Mouse (Mus musculus): ENCODE results near the gene Mep1a. TPM values are rescaled to one million over a fixed set of nuclear protein-coding genes. Genes with fewer than 3 reads are reported as not detected.

The Mep1a gene
- polyA plus RNA-seq, 1 experiment from 2014 or later = not detected

GRCm38 (mm10) chr17:43459737-43460230 lies 42.8 kb downstream of the Mep1a start:
- H3K4me3 ChIP-seq (replicated peaks; ENCODE audit: low read length) = no peak overlapping the region
- H3K9ac ChIP-seq (replicated peaks; ENCODE audit: low read depth, low read length) = no peak overlapping the region
- H3K9me3 ChIP-seq (ENCODE audit: control insufficient read depth, low read length) = no peaks in the 10 kb centered on the region
- peak; percentile 18; the same call in 1 of the 2 replicates for ATAC-seq
- no peak overlapping the region for H3K4me2 ChIP-seq (ENCODE audit: low read length)
- H3K27ac ChIP-seq (ENCODE audit: low read length) = no peak overlapping the region
- peaks cover 9% of the 10 kb centered on the region for H3K4me1 ChIP-seq (replicated peaks; ENCODE audit: control insufficient read depth, insufficient read depth, low read length)
- no peaks in the 10 kb centered on the region for H3K27me3 ChIP-seq (replicated peaks; ENCODE audit: control insufficient read depth, insufficient read depth, low read length)
- WGBS = 84% methylated on average over 12 of the region's 12 CpGs
- H3K36me3 ChIP-seq (ENCODE audit: control insufficient read depth, insufficient read depth) = no peaks in the 10 kb centered on the region

- H3K9ac ChIP-seq (replicated peaks; ENCODE audit: low read depth, low read length) = no peak overlapping the region
- H3K4me3 ChIP-seq (replicated peaks; ENCODE audit: low read length) = no peak overlapping the region
- WGBS = 11% methylated on average over 9 of the region's 9 CpGs
- H3K36me3 ChIP-seq (ENCODE audit: control insufficient read depth, insufficient read depth) = no peaks in the 10 kb centered on the region
- H3K27me3 ChIP-seq (replicated peaks; ENCODE audit: control insufficient read depth, insufficient read depth, low read length) = no peaks in the 10 kb centered on the region
- H3K27ac ChIP-seq (ENCODE audit: low read length) = no peak overlapping the region
- peaks cover 9% of the 10 kb centered on the region for H3K4me1 ChIP-seq (replicated peaks; ENCODE audit: control insufficient read depth, insufficient read depth, low read length)
- H3K9me3 ChIP-seq (ENCODE audit: control insufficient read depth, low read length) = no peaks in the 10 kb centered on the region
- ATAC-seq = peak; percentile 54
- no peak overlapping the region for H3K4me2 ChIP-seq (ENCODE audit: low read length)
Observed at GRCm38 (mm10) chr17:43458598-43458997, 44.0 kb downstream of the Mep1a start.

GRCm38 (mm10) chr17:43451216-43451615 lies 51.4 kb downstream of the Mep1a start:
- no peak overlapping the region for H3K27ac ChIP-seq (ENCODE audit: low read length)
- no peaks in the 10 kb centered on the region for H3K36me3 ChIP-seq (ENCODE audit: control insufficient read depth, insufficient read depth)
- ATAC-seq = no peak
- no peak overlapping the region for H3K4me2 ChIP-seq (ENCODE audit: low read length)
- H3K27me3 ChIP-seq (replicated peaks; ENCODE audit: control insufficient read depth, insufficient read depth, low read length) = no peaks in the 10 kb centered on the region
- H3K4me3 ChIP-seq (replicated peaks; ENCODE audit: low read length) = no peak overlapping the region
- no peaks in the 10 kb centered on the region for H3K4me1 ChIP-seq (replicated peaks; ENCODE audit: control insufficient read depth, insufficient read depth, low read length)
- 90% methylated on average over 1 of the region's 1 CpGs for WGBS
- no peaks in the 10 kb centered on the region for H3K9me3 ChIP-seq (ENCODE audit: control insufficient read depth, low read length)
- no peak overlapping the region for H3K9ac ChIP-seq (replicated peaks; ENCODE audit: low read depth, low read length)

DNA sequence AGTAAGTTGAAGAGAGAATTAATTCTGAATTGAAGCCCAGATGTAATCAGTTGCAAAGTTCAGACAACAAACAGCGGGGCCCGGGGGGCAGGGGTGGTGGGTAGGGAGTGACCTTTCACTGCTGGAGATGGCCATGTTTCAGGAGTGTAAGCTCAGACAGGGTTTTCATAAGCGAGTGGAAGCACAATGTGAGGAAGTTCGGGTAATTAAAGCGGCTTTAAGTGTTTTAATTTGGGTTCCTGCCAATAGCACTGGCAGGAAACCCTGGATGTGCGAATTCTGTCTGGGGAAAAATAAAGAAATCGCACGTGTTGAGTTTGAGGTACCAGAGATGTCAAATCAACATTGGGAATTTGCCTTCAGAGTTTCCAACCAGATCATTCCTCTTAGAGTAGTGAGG lies 68.1 kb downstream of the Mep1a start:
- Histone ChIP-seq H3K27me3 (replicated peaks; ENCODE audit: control insufficient read depth, insufficient read depth, low read length) (no peaks in the 10 kb centered on the region), H3K9me3 (ENCODE audit: control insufficient read depth, low read length) (no peaks in the 10 kb centered on the region), H3K9ac (replicated peaks; ENCODE audit: low read depth, low read length) (no peak overlapping the region), H3K36me3 (ENCODE audit: control insufficient read depth, insufficient read depth) (no peaks in the 10 kb centered on the region), H3K4me2 (ENCODE audit: low read length) (no peak overlapping the region), H3K27ac (ENCODE audit: low read length) (no peak overlapping the region), H3K4me1 (replicated peaks; ENCODE audit: control insufficient read depth, insufficient read depth, low read length) (no peaks in the 10 kb centered on the region), H3K4me3 (replicated peaks; ENCODE audit: low read length) (no peak overlapping the region)
- ATAC-seq = peak; percentile 57
- WGBS = 53% methylated on average over 8 of the region's 8 CpGs

- Histone ChIP-seq H3K9ac (replicated peaks; ENCODE audit: low read depth, low read length) (no peak overlapping the region), H3K36me3 (ENCODE audit: control insufficient read depth, insufficient read depth) (no peaks in the 10 kb centered on the region), H3K4me2 (ENCODE audit: low read length) (no peak overlapping the region), H3K9me3 (ENCODE audit: control insufficient read depth, low read length) (no peaks in the 10 kb centered on the region), H3K27ac (ENCODE audit: low read length) (no peak overlapping the region), H3K4me1 (replicated peaks; ENCODE audit: control insufficient read depth, insufficient read depth, low read length) (no peaks in the 10 kb centered on the region), H3K27me3 (replicated peaks; ENCODE audit: control insufficient read depth, insufficient read depth, low read length) (no peaks in the 10 kb centered on the region), H3K4me3 (replicated peaks; ENCODE audit: low read length) (no peak overlapping the region)
- no peak for ATAC-seq
- 79% methylated on average over 5 of the region's 5 CpGs for WGBS
Observed at GRCm38 (mm10) chr17:43431692-43432091, 70.9 kb downstream of the Mep1a start.

Other genes starting within 250 kb of the Mep1a start
- not detected in 2 replicates for gene Adgrf1, start 232.5 kb downstream of the Mep1a start, polyA plus RNA-seq (2015; fragmentation: Nextera tagmentation; extraction: Ambion mirVana)
- gene Adgrf5, start 142.4 kb downstream of the Mep1a start, polyA plus RNA-seq (2015; fragmentation: Nextera tagmentation; extraction: Ambion mirVana) = 8.4 and 10.1 TPM in 2 replicates
- 0.48 and 0.68 TPM in 2 replicates for gene Ankrd66, start 40.8 kb upstream of the Mep1a start, polyA plus RNA-seq (2015; fragmentation: Nextera tagmentation; extraction: Ambion mirVana)
- 8.9 and 11.6 TPM in 2 replicates for gene Pla2g7, start 65.3 kb upstream of the Mep1a start, polyA plus RNA-seq (2015; fragmentation: Nextera tagmentation; extraction: Ambion mirVana)
- 0.27 and 0.66 TPM in 2 replicates for gene Tdrd6, start 127.5 kb upstream of the Mep1a start, polyA plus RNA-seq (2015; fragmentation: Nextera tagmentation; extraction: Ambion mirVana)
- gene Slc25a27, start 164.4 kb upstream of the Mep1a start, polyA plus RNA-seq (2015; fragmentation: Nextera tagmentation; extraction: Ambion mirVana) = 92.7 and 135 TPM in 2 replicates
- gene Cyp39a1, start 164.6 kb upstream of the Mep1a start, polyA plus RNA-seq (2015; fragmentation: Nextera tagmentation; extraction: Ambion mirVana) = 19.1 and 27.1 TPM in 2 replicates

Measured in forebrain, embryonic 16.5 days (tissue).